Mouse (Mus musculus) macrophage (primary cell): Measurements from ENCODE around the gene Sec24d. TPM values are rescaled to one million over a fixed set of nuclear protein-coding genes. Genes with fewer than 3 reads are reported as not detected.

Experiments used
- H3K27ac ChIP-seq: fragments of 350-480 bp; formaldehyde crosslinking; 2 replicates; pipeline ENCODE4 v1.9.0; 2021
- H3K36me3 ChIP-seq: fragments of 350-480 bp; formaldehyde crosslinking; 2 replicates; pipeline ENCODE4 v1.9.0; 2021; ENCODE audit errors: inconsistent target
- H3K4me3 ChIP-seq: fragments of 350-480 bp; formaldehyde crosslinking; 2 replicates; pipeline ENCODE4 v1.9.0; 2021; ENCODE audit errors: inconsistent target
- H3K79me2 ChIP-seq: fragments of 350-480 bp; formaldehyde crosslinking; 2 replicates; pipeline ENCODE4 v1.9.0; 2021; ENCODE audit errors: inconsistent target
- WGBS: methylation state at CpG from one replicate; pipeline ENCODE4 v1.1.7; 2026; ENCODE audit warnings: inconsistent platforms; ENCODE audit not compliant: missing documents; 5-methylcytosine and 5-hydroxymethylcytosine counted together
- polyA plus RNA-seq: library from polyadenylated mRNA; stranded (reverse); fragments of 250-400 nt; gene quantifications from 3 replicates; pipeline ENCODE4 v1.2.4, GENCODE M21; 2018; ENCODE audit warnings: inconsistent platforms

Sec24d gene
- polyA plus RNA-seq, 1 experiment from 2014 or later = 39.8 TPM

GRCm38 (mm10) chr3:123267741-123268201, 516 bp downstream of the Sec24d start:
- H3K27ac ChIP-seq = peak overlapping the region; percentile 74
- H3K36me3 ChIP-seq = peaks cover 22% of the 10 kb centered on the region
- H3K79me2 ChIP-seq = peaks cover 47% of the 10 kb centered on the region
- peak overlapping the region; percentile 73 for H3K4me3 ChIP-seq
- WGBS = 6% methylated on average over 25 of the region's 25 CpGs

GRCm38 (mm10) chr3:123282866-123283615, 15.8 kb downstream of the Sec24d start:
- peaks cover 29% of the 10 kb centered on the region for H3K36me3 ChIP-seq
- no peak overlapping the region for H3K27ac ChIP-seq
- WGBS = 96% methylated on average over 12 of the region's 12 CpGs
- H3K4me3 ChIP-seq = no peak overlapping the region
- no peaks in the 10 kb centered on the region; the same call in 1 of the 2 replicates for H3K79me2 ChIP-seq

DNA sequence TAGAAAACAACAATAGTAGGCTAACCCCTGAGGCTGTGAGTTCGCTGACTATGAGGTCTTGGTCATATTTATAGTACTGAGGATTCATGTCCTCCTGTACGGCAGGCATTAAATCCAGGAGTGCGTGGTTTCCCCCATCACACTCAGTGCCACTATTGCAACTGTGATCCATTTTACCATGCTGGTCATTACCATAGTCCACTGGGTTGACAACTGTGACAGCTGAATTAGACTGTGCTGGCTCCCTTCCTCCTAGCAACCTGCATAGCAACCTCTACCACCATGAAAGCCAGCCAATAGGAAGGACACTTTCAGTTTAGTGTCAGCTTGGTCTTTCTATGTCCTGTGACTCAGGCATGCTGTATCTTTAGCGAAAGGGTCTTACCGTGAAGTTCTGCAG, 17.0 kb downstream of the Sec24d start:
- Histone ChIP-seq H3K27ac (no peak overlapping the region), H3K36me3 (peaks cover 29% of the 10 kb centered on the region)

DNA sequence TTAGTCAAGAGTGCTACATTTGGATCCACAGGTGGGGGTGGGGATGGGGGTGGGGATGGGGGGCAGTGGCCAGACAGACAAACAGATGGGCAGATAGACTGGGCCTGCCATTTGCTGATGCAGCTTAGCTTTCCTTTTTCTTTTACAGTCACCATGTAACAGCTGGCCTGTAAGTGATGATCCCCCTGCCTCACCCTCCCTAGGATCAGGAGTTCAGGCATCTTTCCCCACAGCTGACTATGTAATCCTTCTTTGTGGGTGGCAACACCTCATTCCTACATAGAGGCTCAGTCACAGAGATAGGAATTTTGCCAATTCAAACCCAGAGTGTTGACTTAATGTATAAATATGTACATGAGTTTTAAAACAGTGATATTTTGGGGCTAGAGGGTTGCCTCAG, 18.4 kb downstream of the Sec24d start:
- H3K36me3 ChIP-seq = peaks cover 24% of the 10 kb centered on the region
- no peaks in the 10 kb centered on the region; the same call in 1 of the 2 replicates for H3K79me2 ChIP-seq
- no peak overlapping the region for H3K27ac ChIP-seq
- no peak overlapping the region for H3K4me3 ChIP-seq

More for the DNA sequence above, 17.0 kb downstream of the Sec24d start:
- H3K4me3 ChIP-seq = no peak overlapping the region
- no peaks in the 10 kb centered on the region; the same call in 1 of the 2 replicates for H3K79me2 ChIP-seq
- 96% methylated on average over 5 of the region's 5 CpGs for WGBS

- Histone ChIP-seq H3K79me2 (no peaks in the 10 kb centered on the region; the same call in 1 of the 2 replicates), H3K36me3 (peaks cover 19% of the 10 kb centered on the region), H3K4me3 (no peak overlapping the region), H3K27ac (no peak overlapping the region)
- 85% methylated on average over 8 of the region's 9 CpGs for WGBS
Observed at GRCm38 (mm10) chr3:123288856-123289570, 21.8 kb downstream of the Sec24d start.

DNA sequence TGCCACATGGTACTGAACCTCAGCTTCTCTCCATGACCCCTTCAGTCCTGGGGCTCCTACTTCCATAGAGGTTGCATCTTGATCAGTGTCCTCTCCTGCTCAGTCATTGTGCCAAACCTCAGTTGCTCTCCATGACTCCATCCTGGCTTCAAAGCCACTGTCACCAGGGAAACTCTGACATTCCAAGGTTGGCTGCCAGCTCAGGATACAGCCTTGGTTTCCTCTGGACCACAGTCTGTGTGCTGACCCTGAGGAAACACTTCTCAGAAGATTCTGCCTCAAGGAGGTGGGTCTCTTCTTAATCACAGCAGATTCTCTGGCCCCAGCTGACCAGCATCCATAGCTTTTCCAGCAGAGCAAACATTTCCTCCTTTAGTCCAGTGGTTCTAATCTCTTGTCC, 24.4 kb downstream of the Sec24d start:
- Histone ChIP-seq H3K36me3 (peaks cover 35% of the 10 kb centered on the region; the same call in 1 of the 2 replicates), H3K27ac (no peak overlapping the region), H3K4me3 (no peak overlapping the region), H3K79me2 (no peaks in the 10 kb centered on the region; the same call in 1 of the 2 replicates)

DNA sequence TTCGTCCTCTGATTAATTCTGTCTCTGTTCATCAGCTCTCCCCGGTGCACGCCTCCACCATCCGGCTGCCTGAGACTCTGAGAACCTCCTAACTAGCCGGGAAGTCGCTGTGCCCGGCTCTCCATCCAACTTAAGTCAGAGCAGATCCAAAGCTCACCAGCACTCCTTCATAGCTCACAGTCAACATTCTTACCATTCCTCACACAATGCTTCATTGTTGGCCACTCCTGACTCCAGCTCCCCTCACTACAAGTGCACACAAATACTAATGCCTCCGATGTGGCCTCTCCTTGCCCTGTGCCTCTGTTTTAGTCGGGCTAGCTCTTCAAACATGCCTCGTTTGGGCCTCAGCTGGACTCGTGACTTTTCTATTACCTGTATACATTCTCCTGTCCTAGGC, 29.4 kb downstream of the Sec24d start:
- peaks cover 64% of the 10 kb centered on the region; the same call in 1 of the 2 replicates for H3K36me3 ChIP-seq
- H3K4me3 ChIP-seq = no peak overlapping the region
- 98% methylated on average over 11 of the region's 11 CpGs for whole genome bisulfite sequencing
- H3K79me2 ChIP-seq = no peaks in the 10 kb centered on the region
- H3K27ac ChIP-seq = no peak overlapping the region

DNA sequence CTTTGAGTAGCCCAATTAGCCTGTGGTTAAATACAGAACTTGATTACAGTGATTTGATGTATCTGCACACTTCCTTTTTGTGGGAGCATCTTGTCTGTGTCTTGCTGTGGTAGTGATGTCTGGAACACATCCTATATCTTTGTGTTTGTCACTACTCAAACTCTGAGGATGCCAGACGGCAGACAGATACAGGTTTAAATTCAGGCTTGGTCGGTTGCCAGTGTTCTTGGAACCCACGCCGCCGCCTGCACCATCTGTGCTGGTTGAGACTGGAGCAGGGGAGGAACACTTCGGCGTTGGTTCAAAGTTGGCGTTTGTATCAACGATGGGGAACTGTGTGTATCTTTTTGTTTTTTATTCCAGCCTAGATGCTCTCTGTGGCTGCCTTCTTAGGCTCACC, 31.0 kb downstream of the Sec24d start:
- 96% methylated on average over 9 of the region's 9 CpGs for WGBS
- Histone ChIP-seq H3K27ac (no peak overlapping the region), H3K79me2 (no peaks in the 10 kb centered on the region), H3K4me3 (no peak overlapping the region), H3K36me3 (peaks cover 71% of the 10 kb centered on the region; the same call in 1 of the 2 replicates)

GRCm38 (mm10) chr3:123301521-123301920, 34.3 kb downstream of the Sec24d start:
- no peaks in the 10 kb centered on the region for H3K79me2 ChIP-seq
- H3K36me3 ChIP-seq = peaks cover 58% of the 10 kb centered on the region
- 96% methylated on average over 2 of the region's 2 CpGs for WGBS
- H3K4me3 ChIP-seq = no peak overlapping the region
- H3K27ac ChIP-seq = no peak overlapping the region

GRCm38 (mm10) chr3:123305611-123306010, 38.4 kb downstream of the Sec24d start:
- H3K4me3 ChIP-seq = no peak overlapping the region
- H3K79me2 ChIP-seq = no peaks in the 10 kb centered on the region
- H3K27ac ChIP-seq = no peak overlapping the region
- 97% methylated on average over 13 of the region's 15 CpGs for WGBS
- peaks cover 37% of the 10 kb centered on the region for H3K36me3 ChIP-seq

GRCm38 (mm10) chr3:123307446-123307845, 40.2 kb downstream of the Sec24d start:
- Histone ChIP-seq H3K79me2 (no peaks in the 10 kb centered on the region), H3K4me3 (no peak overlapping the region), H3K27ac (no peak overlapping the region), H3K36me3 (peaks cover 20% of the 10 kb centered on the region)
- WGBS = 99% methylated on average over 6 of the region's 6 CpGs

GRCm38 (mm10) chr3:123309141-123309540, 41.9 kb downstream of the Sec24d start:
- WGBS = 97% methylated on average over 6 of the region's 6 CpGs
- Histone ChIP-seq H3K36me3 (peaks cover 17% of the 10 kb centered on the region), H3K4me3 (no peak overlapping the region), H3K27ac (no peak overlapping the region), H3K79me2 (no peaks in the 10 kb centered on the region)

- WGBS = 83% methylated on average over 8 of the region's 9 CpGs
- Histone ChIP-seq H3K79me2 (no peaks in the 10 kb centered on the region), H3K4me3 (no peak overlapping the region), H3K27ac (no peak overlapping the region), H3K36me3 (no peaks in the 10 kb centered on the region; the same call in 1 of the 2 replicates)
Observed at GRCm38 (mm10) chr3:123312477-123313062, 45.3 kb downstream of the Sec24d start.

- WGBS = 34% methylated on average over 5 of the region's 5 CpGs
- Histone ChIP-seq H3K27ac (no peak overlapping the region), H3K36me3 (no peaks in the 10 kb centered on the region), H3K79me2 (no peaks in the 10 kb centered on the region), H3K4me3 (no peak overlapping the region)
Observed at GRCm38 (mm10) chr3:123313477-123313876, 46.2 kb downstream of the Sec24d start.
